Mouse (Mus musculus): ENCODE measurements at regions not wholly inside any gene's neighbourhood (a gene's known extent, or its start where the extent isn't known, plus 50 kb on each side); places are given as distances from the start of the nearest gene placed in this dataset.

GRCm38 (mm10) chr5:15773839-15774238 lies 59.8 kb upstream of the Speer4c start:
- ATAC-seq (ENCODE audit: extremely low read depth, insufficient number of reproducible peaks, low FRiP score, low TSS enrichment) = no peak
- H3K4me3 ChIP-seq = no peak overlapping the region

GRCm38 (mm10) chr5:15774567-15774966 lies 60.5 kb upstream of the Speer4c start:
- Histone ChIP-seq H3K27me3 (replicated peaks) (no peaks in the 10 kb centered on the region), H3K9ac (no peak overlapping the region)
- ATAC-seq (ENCODE audit: extremely low read depth, insufficient number of reproducible peaks, low FRiP score, low TSS enrichment) = no peak

More at GRCm38 (mm10) chr5:15773839-15774238, 59.8 kb upstream of the Speer4c start:
- Histone ChIP-seq H3K9me3 (no peaks in the 10 kb centered on the region), H3K36me3 (no peaks in the 10 kb centered on the region), H3K27ac (replicated peaks) (no peak overlapping the region), H3K4me1 (no peaks in the 10 kb centered on the region), H3K27me3 (replicated peaks) (no peaks in the 10 kb centered on the region), H3K4me2 (no peak overlapping the region), H3K9ac (no peak overlapping the region)
- WGBS = 42% methylated on average over 3 of the region's 3 CpGs

GRCm38 (mm10) chr5:15776106-15776505 lies 62.0 kb upstream of the Speer4c start:
- Histone ChIP-seq H3K9ac (no peak overlapping the region), H3K4me2 (no peak overlapping the region), H3K4me1 (no peaks in the 10 kb centered on the region), H3K36me3 (no peaks in the 10 kb centered on the region), H3K9me3 (no peaks in the 10 kb centered on the region), H3K4me3 (no peak overlapping the region), H3K27me3 (replicated peaks) (no peaks in the 10 kb centered on the region), H3K27ac (replicated peaks) (no peak overlapping the region)
- 70% methylated on average over 3 of the region's 3 CpGs for WGBS
- no peak for ATAC-seq (ENCODE audit: extremely low read depth, insufficient number of reproducible peaks, low FRiP score, low TSS enrichment)

More at GRCm38 (mm10) chr5:15774567-15774966, 60.5 kb upstream of the Speer4c start:
- Histone ChIP-seq H3K4me2 (no peak overlapping the region), H3K9me3 (no peaks in the 10 kb centered on the region), H3K4me3 (no peak overlapping the region), H3K4me1 (no peaks in the 10 kb centered on the region), H3K36me3 (no peaks in the 10 kb centered on the region), H3K27ac (replicated peaks) (no peak overlapping the region)
- WGBS = 33% methylated on average over 3 of the region's 3 CpGs

DNA sequence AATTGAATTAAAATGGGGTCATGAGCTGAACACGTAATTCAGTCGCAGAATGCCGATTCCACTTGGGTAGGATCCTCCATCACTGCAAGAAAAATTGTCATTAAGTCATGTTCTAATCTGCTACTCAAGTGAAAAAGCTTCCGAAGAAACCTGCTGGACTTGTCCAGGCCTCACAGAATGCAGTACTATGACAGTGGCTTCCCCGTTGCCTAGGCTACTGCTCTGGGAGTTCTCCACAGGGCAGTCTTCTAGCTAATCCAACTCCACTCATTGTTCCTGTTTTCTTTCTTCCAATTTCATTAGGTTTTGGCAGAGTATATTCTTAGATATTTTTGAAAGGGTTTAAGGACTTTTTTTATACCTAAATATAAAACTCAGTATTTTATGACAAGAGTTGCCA lies 89.5 kb upstream of the Speer4c start:
- no peaks in the 10 kb centered on the region for H3K4me1 ChIP-seq
- no peak for ATAC-seq (ENCODE audit: extremely low read depth, insufficient number of reproducible peaks, low FRiP score, low TSS enrichment)
- WGBS = 81% methylated on average over 5 of the region's 5 CpGs
- H3K27ac ChIP-seq (replicated peaks) = no peak overlapping the region
- no peaks in the 10 kb centered on the region for H3K27me3 ChIP-seq (replicated peaks)
- no peak overlapping the region for H3K9ac ChIP-seq
- no peaks in the 10 kb centered on the region for H3K9me3 ChIP-seq
- H3K36me3 ChIP-seq = no peaks in the 10 kb centered on the region
- no peak overlapping the region for H3K4me3 ChIP-seq
- H3K4me2 ChIP-seq = no peak overlapping the region

- no peaks in the 10 kb centered on the region for H3K9me3 ChIP-seq
- no peak overlapping the region for H3K4me3 ChIP-seq
- H3K27ac ChIP-seq (replicated peaks) = no peak overlapping the region
- no peak overlapping the region for H3K9ac ChIP-seq
- H3K4me1 ChIP-seq = no peaks in the 10 kb centered on the region
- WGBS = 68% methylated on average over 3 of the region's 3 CpGs
- H3K27me3 ChIP-seq (replicated peaks) = no peaks in the 10 kb centered on the region
- no peak for ATAC-seq (ENCODE audit: extremely low read depth, insufficient number of reproducible peaks, low FRiP score, low TSS enrichment)
- H3K36me3 ChIP-seq = no peaks in the 10 kb centered on the region
- no peak overlapping the region for H3K4me2 ChIP-seq
These were observed 102.8 kb upstream of the Speer4c start for GRCm38 (mm10) chr5:15816864-15817263.

- Histone ChIP-seq H3K27me3 (replicated peaks) (no peaks in the 10 kb centered on the region), H3K4me2 (no peak overlapping the region), H3K27ac (replicated peaks) (no peak overlapping the region), H3K4me3 (no peak overlapping the region), H3K36me3 (no peaks in the 10 kb centered on the region), H3K4me1 (no peaks in the 10 kb centered on the region), H3K9me3 (no peaks in the 10 kb centered on the region), H3K9ac (no peak overlapping the region)
- no peak for ATAC-seq (ENCODE audit: extremely low read depth, insufficient number of reproducible peaks, low FRiP score, low TSS enrichment)
- 57% methylated on average over 3 of the region's 3 CpGs for WGBS
These were observed 103.3 kb upstream of the Speer4c start for GRCm38 (mm10) chr5:15817366-15817765.

- H3K4me1 ChIP-seq = no peaks in the 10 kb centered on the region
- WGBS = 77% methylated on average over 3 of the region's 3 CpGs
- no peak for ATAC-seq (ENCODE audit: extremely low read depth, insufficient number of reproducible peaks, low FRiP score, low TSS enrichment)
- 0 out of 2 replicates have a peak, but pooled peaks cover 2% of the 10 kb centered on the region for H3K9me3 ChIP-seq
- H3K4me3 ChIP-seq = no peak overlapping the region
- H3K9ac ChIP-seq = no peak overlapping the region
- H3K27ac ChIP-seq (replicated peaks) = no peak overlapping the region
- no peak overlapping the region for H3K4me2 ChIP-seq
- no peaks in the 10 kb centered on the region for H3K27me3 ChIP-seq (replicated peaks)
- H3K36me3 ChIP-seq = no peaks in the 10 kb centered on the region
These were observed 108.9 kb upstream of the Speer4c start for GRCm38 (mm10) chr5:15822989-15823388.

- 66% methylated on average over 1 of the region's 1 CpGs for WGBS
- no peak overlapping the region for H3K4me2 ChIP-seq
- H3K36me3 ChIP-seq = no peaks in the 10 kb centered on the region
- no peak overlapping the region for H3K27ac ChIP-seq (replicated peaks)
- H3K4me1 ChIP-seq = no peaks in the 10 kb centered on the region
- 0 out of 2 replicates have a peak, but pooled peaks cover 3% of the 10 kb centered on the region for H3K9me3 ChIP-seq
- H3K9ac ChIP-seq = no peak overlapping the region
- no peaks in the 10 kb centered on the region for H3K27me3 ChIP-seq (replicated peaks)
- H3K4me3 ChIP-seq = no peak overlapping the region
- no peak for ATAC-seq (ENCODE audit: extremely low read depth, insufficient number of reproducible peaks, low FRiP score, low TSS enrichment)
These were observed 103.0 kb upstream of the Cacna2d1 start for GRCm38 (mm10) chr5:15831527-15831926.

GRCm38 (mm10) chr5:15832338-15832737 lies 102.2 kb upstream of the Cacna2d1 start:
- H3K27me3 ChIP-seq (replicated peaks) = no peaks in the 10 kb centered on the region
- H3K4me3 ChIP-seq = no peak overlapping the region
- ATAC-seq (ENCODE audit: extremely low read depth, insufficient number of reproducible peaks, low FRiP score, low TSS enrichment) = no peak
- WGBS = 61% methylated on average over 1 of the region's 1 CpGs
- H3K36me3 ChIP-seq = no peaks in the 10 kb centered on the region
- 0 out of 2 replicates have a peak, but pooled peaks cover 3% of the 10 kb centered on the region for H3K9me3 ChIP-seq
- no peak overlapping the region for H3K9ac ChIP-seq
- no peak overlapping the region for H3K4me2 ChIP-seq
- H3K4me1 ChIP-seq = no peaks in the 10 kb centered on the region
- H3K27ac ChIP-seq (replicated peaks) = no peak overlapping the region

DNA sequence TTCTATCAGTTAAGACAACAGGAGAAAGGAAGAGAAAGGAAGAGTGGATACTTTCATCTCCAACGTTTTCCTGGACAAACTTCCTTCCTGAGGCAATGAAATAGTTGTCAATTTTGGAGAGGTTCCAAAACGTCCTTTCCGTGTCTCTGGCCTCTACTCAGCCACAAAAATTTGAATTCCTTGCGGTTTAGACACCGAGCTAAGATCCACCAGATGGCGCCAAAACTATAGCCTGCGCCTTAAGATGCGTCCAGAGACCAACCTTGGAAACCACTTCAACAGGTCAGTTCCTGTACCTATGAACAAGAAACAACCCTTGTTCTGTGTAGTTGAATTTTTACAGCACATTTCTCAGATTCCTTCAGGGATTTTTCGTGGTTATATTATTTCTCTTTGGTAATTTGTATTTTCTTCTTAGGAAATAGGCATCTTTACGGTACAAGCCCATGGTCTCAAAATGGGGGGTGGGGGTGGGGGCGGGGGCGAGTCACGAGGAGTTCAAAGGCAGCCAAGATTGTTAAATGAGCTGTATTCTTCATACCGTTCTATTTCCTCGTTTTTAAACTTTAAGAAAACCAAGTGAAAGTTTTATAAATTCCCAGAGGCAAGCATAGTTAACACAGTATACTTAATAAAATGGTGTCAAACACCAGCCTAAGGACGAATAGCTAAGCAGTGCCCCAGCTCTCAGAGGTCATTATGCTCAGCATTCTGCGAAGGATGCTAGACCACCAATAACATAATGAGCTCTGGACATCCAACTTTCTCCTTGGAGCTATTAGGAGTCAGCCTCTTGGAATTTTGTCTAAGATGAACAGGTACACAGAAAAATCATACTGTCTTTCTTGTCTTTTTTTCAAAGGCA lies 96.2 kb upstream of the Cacna2d1 start:
- H3K4me2 ChIP-seq = peak overlapping the region; percentile 35
- 31% methylated on average over 17 of the region's 17 CpGs for WGBS
- H3K27ac ChIP-seq (replicated peaks) = no peak overlapping the region
- H3K36me3 ChIP-seq = no peaks in the 10 kb centered on the region
- no peaks in the 10 kb centered on the region for H3K4me1 ChIP-seq
- 0 out of 2 replicates have a peak, but pooled peaks cover 3% of the 10 kb centered on the region for H3K9me3 ChIP-seq
- no peak overlapping the region for H3K4me3 ChIP-seq
- no peaks in the 10 kb centered on the region for H3K27me3 ChIP-seq (replicated peaks)
- H3K9ac ChIP-seq = no peak overlapping the region
- ATAC-seq (ENCODE audit: extremely low read depth, insufficient number of reproducible peaks, low FRiP score, low TSS enrichment) = no peak

DNA sequence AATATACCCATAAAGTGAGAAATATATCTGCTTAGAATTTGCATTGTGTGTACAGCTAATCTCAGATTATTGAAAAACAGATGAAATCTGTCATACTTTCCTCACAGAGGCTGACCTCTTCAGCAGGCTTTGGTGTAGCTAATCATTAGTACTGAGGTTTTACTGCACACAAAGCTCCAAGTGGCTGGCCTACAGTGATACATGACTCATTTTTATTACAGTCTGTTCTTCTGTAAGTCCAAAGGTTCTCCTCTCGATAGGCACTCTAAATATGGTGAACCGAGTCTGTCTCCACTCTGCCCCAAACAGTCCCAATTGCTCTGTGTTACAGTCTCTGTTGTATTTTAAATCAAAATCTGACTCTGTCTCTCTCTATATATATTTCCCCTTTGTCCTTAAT lies 87.7 kb upstream of the Cacna2d1 start:
- Histone ChIP-seq H3K36me3 (no peaks in the 10 kb centered on the region), H3K9me3 (0 out of 2 replicates have a peak, but pooled peaks cover 3% of the 10 kb centered on the region), H3K4me3 (no peak overlapping the region), H3K4me2 (no peak overlapping the region), H3K9ac (no peak overlapping the region), H3K4me1 (no peaks in the 10 kb centered on the region), H3K27me3 (replicated peaks) (no peaks in the 10 kb centered on the region), H3K27ac (replicated peaks) (no peak overlapping the region)
- ATAC-seq (ENCODE audit: extremely low read depth, insufficient number of reproducible peaks, low FRiP score, low TSS enrichment) = no peak
- 80% methylated on average over 2 of the region's 2 CpGs for WGBS

DNA sequence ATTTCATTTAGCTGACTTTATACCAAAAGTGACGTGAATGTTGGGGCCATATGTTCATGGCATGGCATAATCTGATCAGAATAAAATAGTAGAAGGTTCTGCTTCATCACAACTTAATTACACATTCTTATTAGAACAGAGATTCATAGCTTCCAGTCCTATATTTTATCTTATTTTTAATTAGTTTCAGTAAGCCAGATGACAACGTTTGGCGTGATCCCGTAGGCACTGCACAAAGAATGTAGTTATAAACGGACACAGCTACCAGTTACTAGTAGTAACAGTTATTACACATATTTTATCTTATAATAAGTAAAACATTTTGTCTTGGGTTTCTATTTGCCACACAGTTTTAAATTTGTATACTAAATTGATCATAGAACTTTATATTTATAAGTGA lies 85.0 kb upstream of the Cacna2d1 start:
- H3K4me1 ChIP-seq = no peaks in the 10 kb centered on the region
- 87% methylated on average over 5 of the region's 5 CpGs for WGBS
- H3K27me3 ChIP-seq (replicated peaks) = no peaks in the 10 kb centered on the region
- no peak overlapping the region for H3K4me2 ChIP-seq
- H3K36me3 ChIP-seq = no peaks in the 10 kb centered on the region
- ATAC-seq (ENCODE audit: extremely low read depth, insufficient number of reproducible peaks, low FRiP score, low TSS enrichment) = no peak
- no peak overlapping the region for H3K9ac ChIP-seq
- H3K9me3 ChIP-seq = no peaks in the 10 kb centered on the region
- H3K27ac ChIP-seq (replicated peaks) = no peak overlapping the region
- H3K4me3 ChIP-seq = no peak overlapping the region

Measured in heart, embryonic 13.5 days (tissue).